ENCODE assay signal across 18 mouse cellular contexts in genomic region chr9:116649086-116649792, GRCm38 (mm10).
DNase-seq lines count a peak whose midpoint lies in the region; ATAC-seq and TF ChIP-seq lines count a peak whose summit lies in the region.
"Had no signal": no experiment of that assay in that cellular context is flagged by ENCODE, and none has a peak within 500 bp of the region (broad histone marks: within the 10 kb centered on the region; RNA-seq: fewer than 3 reads in every experiment).

No protein-coding gene starts in this region.

- no peaks in the 10 kb centered on the region for H3K27me3 ChIP-seq in kidney, embryonic 14.5 days (ENCODE audit: control insufficient read depth, insufficient read depth, low read length)
- no peaks in the 10 kb centered on the region for H3K27me3 ChIP-seq in lung, postnatal 0 days (replicated peaks; ENCODE audit: insufficient read depth, low read length)
- no peaks in the 10 kb centered on the region for H3K27me3 ChIP-seq in liver, embryonic 11.5 days (replicated peaks; ENCODE audit: control insufficient read depth, insufficient read depth, low read length)
- H3K27me3 ChIP-seq: heart, embryonic 13.5 days; Patski had no signal

- H3K4me2 ChIP-seq in kidney, embryonic 14.5 days (replicated peaks; ENCODE audit: low read depth, low read length), result no peak overlapping the region
- no peak overlapping the region for H3K4me2 ChIP-seq in lung, postnatal 0 days (replicated peaks; ENCODE audit: low read depth, low read length)
- no peak overlapping the region for H3K4me2 ChIP-seq in liver, embryonic 11.5 days
- H3K4me2 ChIP-seq: heart, embryonic 13.5 days had no signal

- H3K27ac ChIP-seq in kidney, embryonic 14.5 days (ENCODE audit: low read depth, low read length), result no peak overlapping the region; the same call in 1 of the 2 replicates
- H3K27ac ChIP-seq in lung, postnatal 0 days (ENCODE audit: low read length), result no peak overlapping the region
- no peak overlapping the region for H3K27ac ChIP-seq in ES-E14 (ENCODE audit: insufficient read depth, low read depth, low read length, poor library complexity, severe bottlenecking)
- H3K27ac ChIP-seq in liver, embryonic 11.5 days (ENCODE audit: low read depth, low read length), result no peak overlapping the region
- H3K27ac ChIP-seq: heart, embryonic 13.5 days; hindbrain, postnatal 0 days had no signal

- no peak overlapping the region for H3K4me3 ChIP-seq in kidney, embryonic 14.5 days (ENCODE audit: low read length)
- H3K4me3 ChIP-seq in lung, postnatal 0 days (ENCODE audit: low read depth, low read length), result no peak overlapping the region
- H3K4me3 ChIP-seq in ES-E14 (ENCODE audit: insufficient read depth in 1 of 2, low read depth in 1 of 2, low read length in 2 of 2, poor library complexity in 1 of 2, severe bottlenecking in 1 of 2), result no peak overlapping the region
- no peak overlapping the region for H3K4me3 ChIP-seq in liver, embryonic 11.5 days (ENCODE audit: low read depth, low read length)
- H3K4me3 ChIP-seq: heart, embryonic 13.5 days had no signal

- H3K9me3 ChIP-seq in kidney, embryonic 14.5 days (ENCODE audit: control insufficient read depth, low read length), result no peaks in the 10 kb centered on the region
- H3K9me3 ChIP-seq in lung, postnatal 0 days (ENCODE audit: low read length), result no peaks in the 10 kb centered on the region
- no peaks in the 10 kb centered on the region for H3K9me3 ChIP-seq in ES-E14 (ENCODE audit: control insufficient read depth, insufficient read depth, low read depth, low read length)
- no peaks in the 10 kb centered on the region for H3K9me3 ChIP-seq in liver, embryonic 11.5 days (ENCODE audit: control insufficient read depth, low read length)

- ATAC-seq in kidney, embryonic 14.5 days (ENCODE audit: low FRiP score, low TSS enrichment), result 0 out of 2 replicates have a peak, but pooled peaks have one; percentile 39
- peak; percentile 26; the same call in 1 of the 2 replicates for ATAC-seq in lung, postnatal 0 days
- ATAC-seq in liver, embryonic 11.5 days (replicated peaks; ENCODE audit: low FRiP score), result no peak
- ATAC-seq: forebrain, embryonic 14.5 days; hindbrain, postnatal 0 days; Patski had no signal

- no peak for TF ChIP-seq CTCF in lung, postnatal 0 days (IDR thresholded peaks at IDR 0.05)

- WGBS in kidney, embryonic 14.5 days, result 25% methylated on average over 9 of the region's 9 CpGs
- 18% methylated on average over 9 of the region's 9 CpGs for WGBS in lung, postnatal 0 days
- WGBS in liver, embryonic 11.5 days, result 45% methylated on average over 9 of the region's 9 CpGs

- H3K9ac ChIP-seq in kidney, embryonic 14.5 days (ENCODE audit: low read depth, low read length), result no peak overlapping the region
- no peak overlapping the region for H3K9ac ChIP-seq in lung, postnatal 0 days (replicated peaks; ENCODE audit: low read depth)
- no peak overlapping the region for H3K9ac ChIP-seq in ES-E14 (ENCODE audit: insufficient read depth, low read depth, low read length, poor library complexity, severe bottlenecking)
- no peak overlapping the region for H3K9ac ChIP-seq in liver, embryonic 11.5 days (ENCODE audit: low read depth, low read length)
- H3K9ac ChIP-seq: heart, embryonic 13.5 days had no signal

- no peak for DNase-seq in kidney, adult 18-20 months
- peak; percentile 19 for DNase-seq in lung, postnatal 0 days (ENCODE audit: low spot score)
- DNase-seq in lung, postnatal 36 days, result no peak
- peak; percentile 62 for DNase-seq in ES-E14 (ENCODE audit: low read depth, low spot score)
- DNase-seq in embryo, embryonic 10.5 days (ENCODE audit: low spot score), result peak; percentile 29
- no peak for DNase-seq in urinary bladder, postnatal 25 days (ENCODE audit: low spot score)
- no peak for DNase-seq in liver, embryonic 11.5 days (ENCODE audit: low spot score)
- DNase-seq: B cell, adult 2 months; cerebellum, adult 9-11 months; gastrocnemius, postnatal 25 days; heart, postnatal 36 days; kidney, postnatal 10 days; thymus, adult 18-20 months had no signal

- no peaks in the 10 kb centered on the region for H3K36me3 ChIP-seq in kidney, embryonic 14.5 days (ENCODE audit: control insufficient read depth, insufficient read depth, low read length)
- H3K36me3 ChIP-seq in lung, postnatal 0 days (ENCODE audit: insufficient read depth, low read length), result no peaks in the 10 kb centered on the region
- H3K36me3 ChIP-seq in ES-E14 (ENCODE audit: control insufficient read depth, insufficient read depth, low read length, poor library complexity, severe bottlenecking), result no peaks in the 10 kb centered on the region
- H3K36me3 ChIP-seq in liver, embryonic 11.5 days (ENCODE audit: control insufficient read depth, insufficient read depth, low read length), result no peaks in the 10 kb centered on the region
- H3K36me3 ChIP-seq: heart, embryonic 13.5 days had no signal

- in situ Hi-C loops in ES-E14 (cut with MboI; ENCODE audit: low sequenced_read_pairs in 2 of 2, unreplicated experiment in 2 of 2), result no loop called here

- TF ChIP-seq EP300 in lung, postnatal 0 days (IDR thresholded peaks at IDR 0.05), result no peak

- peaks cover 6% of the 10 kb centered on the region; the same call in 1 of the 2 replicates for H3K4me1 ChIP-seq in kidney, embryonic 14.5 days (ENCODE audit: control insufficient read depth, insufficient read depth, low read length)
- H3K4me1 ChIP-seq in lung, postnatal 0 days (ENCODE audit: insufficient read depth, low read depth, low read length), result no peaks in the 10 kb centered on the region
- H3K4me1 ChIP-seq in ES-E14 (ENCODE audit: control insufficient read depth in 2 of 2, insufficient read depth in 2 of 2, low read length in 2 of 2, poor library complexity in 1 of 2), result peaks cover 3 to 4% of the 10 kb centered on the region in 2 experiments; a peak in 2 of 4 replicates
- no peaks in the 10 kb centered on the region for H3K4me1 ChIP-seq in liver, embryonic 11.5 days (replicated peaks; ENCODE audit: control insufficient read depth, insufficient read depth, low read length)
- H3K4me1 ChIP-seq: heart, embryonic 13.5 days had no signal

TF ChIP-seq in ES-E14, 5 proteins besides CTCF, POLR2A, EP300 and RAD21:
- TF ChIP-seq ZC3H11A (IDR thresholded peaks at IDR 0.05; ENCODE audit: borderline replicate concordance, low read depth, low read length), result 0 out of 2 replicates have a peak, but pooled peaks have one; percentile 7
- TF ChIP-seq CHD2 (IDR thresholded peaks at IDR 0.05; ENCODE audit: low read depth, low read length), result no peak

Comparison
In these comparisons a context has a peak if more than half of its experiments do, and no peak if none do; other contexts are left out.
1. DNase-seq: peak in lung, postnatal 0 days (single experiment), ES-E14 (single experiment) and embryo, embryonic 10.5 days (single experiment); none in kidney, adult 18-20 months (single experiment), lung, postnatal 36 days (single experiment), urinary bladder, postnatal 25 days (single experiment) and liver, embryonic 11.5 days (single experiment).